Mouse (Mus musculus) olfactory bulb, adult 2 months (tissue): ENCODE data around the gene Fam171a1.

ENCODE experiments used
- CTCF ChIP-seq: fragments of 200-500 bp; IDR thresholded peaks from 2 replicates; pipeline ENCODE4 v1.5.1; 2012; ENCODE audit warnings: low read depth, mild to moderate bottlenecking, low read length, moderate library complexity; ENCODE audit not compliant: insufficient read depth
- POLR2A ChIP-seq: fragments of 200-500 bp; IDR thresholded peaks from 2 replicates; pipeline ENCODE4 v1.6.1; 2012; ENCODE audit warnings: mild to moderate bottlenecking, low read depth, low read length, moderate library complexity; ENCODE audit not compliant: insufficient read depth

- TF ChIP-seq POLR2A (no peak), CTCF (no peak)
These were observed 17.9 kb upstream of the Fam171a1 start for GRCm38 (mm10) chr2:3096101-3096500.
